ENCODE assay signal across 22 mouse cellular contexts in the genomic region with DNA sequence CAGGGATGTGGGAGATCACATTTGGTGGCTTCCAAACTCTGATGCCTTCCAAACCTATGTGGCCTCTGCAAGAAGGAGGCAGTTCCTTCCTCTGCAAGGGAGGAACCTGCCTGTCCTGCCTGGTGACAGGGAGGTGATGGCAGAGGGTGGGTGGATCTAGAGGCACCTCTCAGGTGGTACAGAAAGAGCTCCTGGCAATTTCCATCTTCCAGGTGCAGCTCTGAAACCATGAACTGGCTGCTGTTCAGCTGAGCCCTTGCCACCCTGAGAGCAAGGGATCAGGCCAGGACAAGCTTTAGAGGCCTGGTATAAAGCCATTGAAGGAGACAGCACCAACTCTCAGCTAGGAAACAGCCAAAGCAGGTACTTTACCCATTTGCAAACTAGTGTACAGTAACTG.
DNase-seq lines count a peak whose midpoint lies in the region; ATAC-seq and TF ChIP-seq lines count a peak whose summit lies in the region.
"Had no signal": no experiment of that assay in that cellular context is flagged by ENCODE, and none has a peak within 500 bp of the region (broad histone marks: within the 10 kb centered on the region; RNA-seq: fewer than 3 reads in every experiment).

No protein-coding gene starts in this region.

- H3K36me3 ChIP-seq in limb, embryonic 13.5 days = no peaks in the 10 kb centered on the region
- no peaks in the 10 kb centered on the region for H3K36me3 ChIP-seq in limb, embryonic 10.5 days
- no peaks in the 10 kb centered on the region for H3K36me3 ChIP-seq in stomach, postnatal 0 days (ENCODE audit: control insufficient read depth, insufficient read depth, low read length)
- H3K36me3 ChIP-seq: G1E had no signal

- no peaks in the 10 kb centered on the region for H3K9me3 ChIP-seq in limb, embryonic 13.5 days
- no peaks in the 10 kb centered on the region for H3K9me3 ChIP-seq in limb, embryonic 10.5 days (replicated peaks)
- no peaks in the 10 kb centered on the region for H3K9me3 ChIP-seq in stomach, postnatal 0 days (ENCODE audit: control insufficient read depth, low read length)
- H3K9me3 ChIP-seq: G1E had no signal

- no peak for ATAC-seq in limb, embryonic 13.5 days (ENCODE audit: low FRiP score, low read depth)
- ATAC-seq in stomach, postnatal 0 days (ENCODE audit: low FRiP score, low TSS enrichment) = no peak
- ATAC-seq: activated CD4-positive, CD25-positive, alpha-beta regulatory T cell, adult 4 months; CD4-positive, CD25-positive, alpha-beta regulatory T cell, adult 4 months; Patski had no signal

- no peaks in the 10 kb centered on the region for H3K27me3 ChIP-seq in limb, embryonic 13.5 days
- no peaks in the 10 kb centered on the region for H3K27me3 ChIP-seq in limb, embryonic 10.5 days (ENCODE audit: low read depth, poor library complexity, severe bottlenecking)
- H3K27me3 ChIP-seq in stomach, postnatal 0 days (ENCODE audit: control insufficient read depth, insufficient read depth, low read length) = no peaks in the 10 kb centered on the region
- H3K27me3 ChIP-seq: CH12.LX, Patski had no signal

- H3K4me2 ChIP-seq in limb, embryonic 13.5 days (replicated peaks) = no peak overlapping the region
- H3K4me2 ChIP-seq in stomach, postnatal 0 days (replicated peaks; ENCODE audit: low read depth) = no peak overlapping the region

- H3K4me1 ChIP-seq in limb, embryonic 13.5 days = no peaks in the 10 kb centered on the region
- H3K4me1 ChIP-seq in limb, embryonic 10.5 days = no peaks in the 10 kb centered on the region
- H3K4me1 ChIP-seq in stomach, postnatal 0 days (replicated peaks; ENCODE audit: control insufficient read depth, insufficient read depth) = no peaks in the 10 kb centered on the region

- DNase-seq in cerebellum, postnatal 14 days = peak; percentile 4 to 6
- no peak for DNase-seq in cerebellum, postnatal 4 days (ENCODE audit: low spot score in 2 of 2)
- DNase-seq in limb, embryonic 10.5 days (ENCODE audit: low spot score) = no peak
- peak; percentile 67 for DNase-seq in fat pad, adult 2 months (ENCODE audit: extremely low read depth, low read depth, low spot score)
- peak; percentile 63 for DNase-seq in gonadal fat pad, adult 2 months (ENCODE audit: low read depth)
- no peak for DNase-seq in stomach, postnatal 0 days (ENCODE audit: low spot score)
- DNase-seq in right cerebral cortex, postnatal 4 days = no peak
- DNase-seq: adrenal gland, adult 2 months; adrenal gland, adult 8-10 months; adrenal gland, postnatal 10 days; adrenal gland, postnatal 14 days; adrenal gland, postnatal 25 days; adrenal gland, postnatal 36 days; B cell, adult 2 months; cerebellum, adult 11 months; cerebellum, adult 11-12 months had no signal

- H3K9ac ChIP-seq in limb, embryonic 13.5 days = peak overlapping the region; percentile 8; the same call in 1 of the 2 replicates
- H3K9ac ChIP-seq in stomach, postnatal 0 days (ENCODE audit: low read length) = no peak overlapping the region

- H3K4me3 ChIP-seq in limb, embryonic 13.5 days = no peak overlapping the region
- no peak overlapping the region for H3K4me3 ChIP-seq in limb, embryonic 10.5 days
- no peak overlapping the region for H3K4me3 ChIP-seq in stomach, postnatal 0 days (ENCODE audit: low read depth, low read length)

- TF ChIP-seq CTCF in stomach, postnatal 0 days (IDR thresholded peaks at IDR 0.05; ENCODE audit: low read depth) = no peak

- no peak for TF ChIP-seq EP300 in stomach, postnatal 0 days (optimal IDR thresholded peaks at IDR 0.05)

- H3K27ac ChIP-seq in limb, embryonic 13.5 days = no peak overlapping the region
- no peak overlapping the region for H3K27ac ChIP-seq in limb, embryonic 10.5 days
- H3K27ac ChIP-seq in stomach, postnatal 0 days (replicated peaks) = no peak overlapping the region

Comparison
In these comparisons a context has a peak if more than half of its experiments do, and no peak if none do; other contexts are left out.
1. DNase-seq: peak in cerebellum, postnatal 14 days (2 of 2), fat pad, adult 2 months (single experiment) and gonadal fat pad, adult 2 months (single experiment); none in cerebellum, postnatal 4 days (0 of 2), limb, embryonic 10.5 days (single experiment), stomach, postnatal 0 days (single experiment) and right cerebral cortex, postnatal 4 days (single experiment).